Mouse (Mus musculus): ENCODE results near the gene Cblc.

DNA sequence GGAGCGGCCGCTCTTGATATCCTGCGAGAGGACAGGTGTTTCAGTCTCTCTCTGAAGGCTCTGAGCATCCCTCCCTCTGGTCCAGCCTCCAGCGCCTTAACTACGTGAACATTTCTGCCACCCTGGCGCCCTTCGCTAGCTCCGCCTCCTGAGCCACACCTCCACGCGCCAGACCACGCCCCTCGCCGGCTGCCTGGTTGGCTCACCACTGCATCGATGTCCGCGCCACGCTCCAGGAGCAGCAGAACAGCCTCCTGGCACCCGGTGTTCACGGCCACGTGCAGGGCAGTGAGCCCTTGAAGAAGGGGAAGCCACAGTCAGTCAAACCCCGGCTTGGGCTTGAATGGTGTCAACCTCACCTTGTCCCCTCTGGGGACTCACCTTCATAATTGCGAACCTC, 14.5 kb upstream of the Cblc start:
- no peak for TF ChIP-seq CTCF (conservative IDR thresholded peaks at IDR 0.05; ENCODE audit: low read length)
- no peak for TF ChIP-seq NANOG (IDR thresholded peaks at IDR 0.05; ENCODE audit: borderline replicate concordance, low read length)
- no peak for TF ChIP-seq POU5F1 (IDR thresholded peaks at IDR 0.05; ENCODE audit: borderline replicate concordance, low read length)

Data from E14TG2a.4 (cell line).